Mouse (Mus musculus): Measurements from ENCODE around the gene Usp24. TPM values are rescaled to one million over a fixed set of nuclear protein-coding genes. Genes with fewer than 3 reads are reported as not detected.

The Usp24 gene
- polyA plus RNA-seq, 1 experiment from 2014 or later = 7.2 TPM

- DNase-seq (ENCODE audit: low spot score) (peak; percentile 45), ATAC-seq (peak; percentile 83)
- Histone ChIP-seq H3K36me3 (ENCODE audit: control insufficient read depth, insufficient read depth, low read length) (no peaks in the 10 kb centered on the region), H3K4me1 (ENCODE audit: control insufficient read depth, insufficient read depth, low read length) (peaks cover 14% of the 10 kb centered on the region), H3K27ac (ENCODE audit: low read depth, low read length) (peak overlapping the region; percentile 90), H3K4me3 (ENCODE audit: low read depth, low read length) (peak overlapping the region; percentile 77), H3K9ac (ENCODE audit: low read length) (peak overlapping the region; percentile 86), H3K27me3 (replicated peaks; ENCODE audit: control insufficient read depth, insufficient read depth, low read length) (no peaks in the 10 kb centered on the region), H3K4me2 (ENCODE audit: low read length) (peak overlapping the region; percentile 87), H3K9me3 (replicated peaks; ENCODE audit: control insufficient read depth, low read length) (no peaks in the 10 kb centered on the region)
- WGBS = under 1% methylated on average over 69 of the region's 81 CpGs
Measured at GRCm38 (mm10) chr4:106316351-106317178, 552 bp downstream of the Usp24 start.

DNA sequence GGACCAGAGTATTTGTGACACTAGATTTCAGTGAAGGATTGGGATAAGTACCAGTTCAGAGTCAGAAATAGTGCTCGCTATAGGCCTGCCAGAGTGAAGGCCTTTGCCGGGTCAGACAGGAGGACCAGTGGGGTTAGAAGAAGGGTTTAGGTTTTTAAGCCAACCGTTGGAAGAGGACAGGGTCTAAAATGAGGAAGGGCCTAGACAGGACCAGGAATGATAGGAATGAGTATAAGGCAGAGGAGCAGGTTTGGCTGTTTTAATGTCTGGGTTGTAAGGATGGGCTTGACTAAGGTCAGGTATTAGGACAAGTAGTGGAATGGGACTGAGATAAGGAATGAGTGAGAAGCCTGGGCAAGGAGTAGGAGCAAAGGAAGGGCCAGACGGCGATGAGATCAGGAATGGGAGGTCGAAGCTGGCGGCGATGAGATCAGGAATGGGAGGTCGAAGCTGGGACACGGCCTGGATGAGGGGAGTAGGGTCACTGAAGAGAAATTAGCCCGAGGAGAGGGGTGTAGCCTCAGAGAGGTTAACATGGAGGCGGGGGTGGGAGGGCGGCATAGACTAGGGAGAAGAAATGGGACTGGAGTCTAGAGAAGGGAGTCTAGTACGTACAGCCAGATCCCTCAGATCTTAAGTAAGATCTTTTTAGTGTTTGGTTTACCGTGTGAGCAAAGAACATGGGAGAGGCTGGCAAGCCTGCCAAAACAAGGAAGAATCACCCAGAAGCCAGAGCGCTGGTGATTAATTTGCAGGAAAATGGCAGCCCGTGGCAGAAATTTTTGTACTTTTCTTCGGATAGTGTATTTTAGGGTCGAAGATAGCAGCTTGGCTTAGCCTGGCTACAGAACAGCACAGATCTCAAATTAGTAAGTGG lies 1.4 kb downstream of the Usp24 start:
- Histone ChIP-seq H3K9ac (ENCODE audit: low read length) (peak overlapping the region; percentile 86), H3K4me2 (ENCODE audit: low read length) (peak overlapping the region; percentile 87), H3K36me3 (ENCODE audit: control insufficient read depth, insufficient read depth, low read length) (no peaks in the 10 kb centered on the region), H3K9me3 (replicated peaks; ENCODE audit: control insufficient read depth, low read length) (no peaks in the 10 kb centered on the region), H3K27me3 (replicated peaks; ENCODE audit: control insufficient read depth, insufficient read depth, low read length) (no peaks in the 10 kb centered on the region), H3K27ac (ENCODE audit: low read depth, low read length) (0 out of 2 replicates have a peak overlapping the region, but pooled peaks have one; percentile 30), H3K4me3 (ENCODE audit: low read depth, low read length) (peak overlapping the region; percentile 77), H3K4me1 (ENCODE audit: control insufficient read depth, insufficient read depth, low read length) (peaks cover 14% of the 10 kb centered on the region)
- peak; percentile 34 for DNase-seq (ENCODE audit: low spot score)
- no peak for ATAC-seq
- WGBS = 16% methylated on average over 19 of the region's 19 CpGs

DNA sequence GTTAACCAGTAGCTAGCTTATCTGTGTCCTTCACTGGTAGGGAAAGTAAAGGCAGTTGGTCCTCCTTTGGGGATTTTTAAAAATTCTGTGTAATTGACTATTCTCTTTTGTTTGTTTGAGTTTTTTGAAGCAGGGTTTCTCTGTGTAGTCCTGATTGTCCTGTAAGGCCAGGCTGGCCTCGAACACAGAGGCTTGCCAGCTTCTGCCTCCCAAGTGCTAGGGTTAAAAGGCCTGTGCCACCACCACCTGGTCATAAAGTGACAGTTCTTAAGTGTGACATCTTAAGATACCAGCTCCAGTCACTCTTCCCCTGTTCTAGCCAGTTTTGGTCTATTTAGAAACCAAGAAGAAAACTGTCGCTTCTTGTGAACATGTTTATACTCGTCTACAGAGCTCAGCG lies 2.2 kb downstream of the Usp24 start:
- 80% methylated on average over 4 of the region's 4 CpGs for WGBS

DNA sequence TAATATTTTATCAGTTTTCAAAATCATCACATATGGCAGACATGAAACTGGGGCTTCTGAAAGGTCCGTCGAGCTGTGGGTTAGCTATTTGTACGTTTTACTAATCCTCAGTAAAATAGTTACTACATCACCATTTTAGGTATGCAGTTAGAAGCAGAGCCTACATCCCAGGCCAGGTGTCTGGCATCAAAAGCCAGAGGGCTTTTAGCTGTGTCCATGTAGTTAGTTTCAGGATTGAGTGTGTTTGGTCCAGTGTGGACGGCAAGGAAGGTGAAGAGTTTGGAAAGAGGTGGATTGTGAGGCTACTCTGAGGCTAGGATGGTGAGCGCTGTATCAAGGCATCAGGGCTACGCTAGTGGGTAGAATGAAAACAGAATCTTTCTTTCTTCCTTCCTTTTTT lies 3.0 kb downstream of the Usp24 start:
- DNase-seq (ENCODE audit: low spot score) = no peak
- WGBS = 91% methylated on average over 6 of the region's 6 CpGs
- no peaks in the 10 kb centered on the region for H3K36me3 ChIP-seq (ENCODE audit: control insufficient read depth, insufficient read depth, low read length)
- no peaks in the 10 kb centered on the region for H3K27me3 ChIP-seq (replicated peaks; ENCODE audit: control insufficient read depth, insufficient read depth, low read length)
- H3K4me2 ChIP-seq (ENCODE audit: low read length) = no peak overlapping the region
- no peaks in the 10 kb centered on the region for H3K9me3 ChIP-seq (replicated peaks; ENCODE audit: control insufficient read depth, low read length)
- H3K27ac ChIP-seq (ENCODE audit: low read depth, low read length) = no peak overlapping the region
- H3K9ac ChIP-seq (ENCODE audit: low read length) = no peak overlapping the region
- H3K4me3 ChIP-seq (ENCODE audit: low read depth, low read length) = no peak overlapping the region
- no peak for ATAC-seq
- H3K4me1 ChIP-seq (ENCODE audit: control insufficient read depth, insufficient read depth, low read length) = peaks cover 14% of the 10 kb centered on the region

More for the DNA sequence above, 2.2 kb downstream of the Usp24 start:
- Histone ChIP-seq H3K27ac (ENCODE audit: low read depth, low read length) (no peak overlapping the region), H3K4me2 (ENCODE audit: low read length) (peak overlapping the region; percentile 87), H3K36me3 (ENCODE audit: control insufficient read depth, insufficient read depth, low read length) (no peaks in the 10 kb centered on the region), H3K9ac (ENCODE audit: low read length) (peak overlapping the region; percentile 86; the same call in 1 of the 2 replicates), H3K4me1 (ENCODE audit: control insufficient read depth, insufficient read depth, low read length) (peaks cover 14% of the 10 kb centered on the region), H3K9me3 (replicated peaks; ENCODE audit: control insufficient read depth, low read length) (no peaks in the 10 kb centered on the region), H3K4me3 (ENCODE audit: low read depth, low read length) (peak overlapping the region; percentile 77; the same call in 1 of the 2 replicates), H3K27me3 (replicated peaks; ENCODE audit: control insufficient read depth, insufficient read depth, low read length) (no peaks in the 10 kb centered on the region)
- ATAC-seq = no peak
- no peak for DNase-seq (ENCODE audit: low spot score)

DNA sequence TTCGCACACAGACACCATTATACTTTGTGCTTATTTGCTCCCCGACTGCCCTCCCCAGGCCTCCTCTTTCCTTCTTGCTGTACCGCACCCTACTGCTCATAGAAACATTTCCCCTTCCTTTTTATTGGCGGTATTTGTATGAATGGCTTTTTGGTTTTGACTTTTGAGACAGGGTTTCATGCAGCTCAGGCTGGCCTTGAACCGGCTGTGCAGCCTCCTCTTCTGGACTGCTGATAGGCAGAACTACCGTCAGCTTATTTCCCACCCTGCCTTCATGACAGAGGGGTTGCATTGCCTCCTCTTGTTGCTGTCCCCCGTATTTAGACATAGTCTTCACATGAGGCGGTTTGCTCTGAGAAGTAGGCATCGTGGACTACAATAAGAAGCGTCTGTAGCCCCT lies 6.8 kb downstream of the Usp24 start:
- Histone ChIP-seq H3K27me3 (replicated peaks; ENCODE audit: control insufficient read depth, insufficient read depth, low read length) (no peaks in the 10 kb centered on the region), H3K9me3 (replicated peaks; ENCODE audit: control insufficient read depth, low read length) (no peaks in the 10 kb centered on the region), H3K4me1 (ENCODE audit: control insufficient read depth, insufficient read depth, low read length) (peaks cover 6% of the 10 kb centered on the region), H3K4me3 (ENCODE audit: low read depth, low read length) (no peak overlapping the region), H3K36me3 (ENCODE audit: control insufficient read depth, insufficient read depth, low read length) (no peaks in the 10 kb centered on the region), H3K27ac (ENCODE audit: low read depth, low read length) (no peak overlapping the region), H3K4me2 (ENCODE audit: low read length) (no peak overlapping the region), H3K9ac (ENCODE audit: low read length) (no peak overlapping the region)
- ATAC-seq (no peak), DNase-seq (ENCODE audit: low spot score) (no peak)
- 89% methylated on average over 10 of the region's 10 CpGs for WGBS

GRCm38 (mm10) chr4:106323318-106323717 lies 7.3 kb downstream of the Usp24 start:
- no peaks in the 10 kb centered on the region for H3K9me3 ChIP-seq (replicated peaks; ENCODE audit: control insufficient read depth, low read length)
- H3K4me2 ChIP-seq (ENCODE audit: low read length) = no peak overlapping the region
- ATAC-seq (no peak), DNase-seq (ENCODE audit: low spot score) (no peak)
- WGBS = 81% methylated on average over 2 of the region's 2 CpGs
- H3K9ac ChIP-seq (ENCODE audit: low read length) = no peak overlapping the region
- no peak overlapping the region for H3K4me3 ChIP-seq (ENCODE audit: low read depth, low read length)
- no peaks in the 10 kb centered on the region for H3K27me3 ChIP-seq (replicated peaks; ENCODE audit: control insufficient read depth, insufficient read depth, low read length)
- no peak overlapping the region for H3K27ac ChIP-seq (ENCODE audit: low read depth, low read length)
- H3K36me3 ChIP-seq (ENCODE audit: control insufficient read depth, insufficient read depth, low read length) = no peaks in the 10 kb centered on the region
- peaks cover 1% of the 10 kb centered on the region for H3K4me1 ChIP-seq (ENCODE audit: control insufficient read depth, insufficient read depth, low read length)

DNA sequence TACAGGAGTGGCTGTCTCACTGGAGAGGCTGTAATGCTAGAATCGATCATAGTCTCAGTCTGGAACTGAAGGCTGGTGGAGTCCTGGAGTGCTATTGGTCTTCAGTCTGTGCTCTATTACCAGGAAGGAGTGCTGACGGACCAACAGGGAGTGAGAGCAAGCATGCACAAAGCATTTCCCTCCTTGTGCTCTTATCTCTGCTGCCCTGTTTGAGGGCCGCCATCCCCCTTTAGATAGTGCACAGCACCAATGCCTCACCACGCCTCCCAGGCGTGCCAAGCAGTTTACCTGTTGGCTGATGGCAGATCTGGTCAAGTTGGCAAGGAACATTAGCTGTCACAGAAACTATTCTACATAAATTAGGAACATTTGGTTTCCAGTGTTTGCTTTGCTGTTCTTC lies 11.4 kb downstream of the Usp24 start:
- Histone ChIP-seq H3K4me1 (ENCODE audit: control insufficient read depth, insufficient read depth, low read length) (no peaks in the 10 kb centered on the region), H3K27ac (ENCODE audit: low read depth, low read length) (no peak overlapping the region), H3K4me3 (ENCODE audit: low read depth, low read length) (no peak overlapping the region), H3K4me2 (ENCODE audit: low read length) (no peak overlapping the region), H3K9me3 (replicated peaks; ENCODE audit: control insufficient read depth, low read length) (no peaks in the 10 kb centered on the region), H3K27me3 (replicated peaks; ENCODE audit: control insufficient read depth, insufficient read depth, low read length) (no peaks in the 10 kb centered on the region), H3K36me3 (ENCODE audit: control insufficient read depth, insufficient read depth, low read length) (no peaks in the 10 kb centered on the region), H3K9ac (ENCODE audit: low read length) (no peak overlapping the region)
- ATAC-seq = no peak
- no peak for DNase-seq (ENCODE audit: low spot score)
- 94% methylated on average over 5 of the region's 5 CpGs for WGBS

GRCm38 (mm10) chr4:106328704-106329103 lies 12.7 kb downstream of the Usp24 start:
- DNase-seq (ENCODE audit: low spot score) (no peak), ATAC-seq (no peak)
- no peak overlapping the region for H3K9ac ChIP-seq (ENCODE audit: low read length)
- no peaks in the 10 kb centered on the region for H3K36me3 ChIP-seq (ENCODE audit: control insufficient read depth, insufficient read depth, low read length)
- 91% methylated on average over 4 of the region's 4 CpGs for WGBS
- no peaks in the 10 kb centered on the region for H3K9me3 ChIP-seq (replicated peaks; ENCODE audit: control insufficient read depth, low read length)
- no peaks in the 10 kb centered on the region for H3K4me1 ChIP-seq (ENCODE audit: control insufficient read depth, insufficient read depth, low read length)
- no peak overlapping the region for H3K27ac ChIP-seq (ENCODE audit: low read depth, low read length)
- H3K4me3 ChIP-seq (ENCODE audit: low read depth, low read length) = no peak overlapping the region
- no peak overlapping the region for H3K4me2 ChIP-seq (ENCODE audit: low read length)
- no peaks in the 10 kb centered on the region for H3K27me3 ChIP-seq (replicated peaks; ENCODE audit: control insufficient read depth, insufficient read depth, low read length)

All from forebrain, embryonic 14.5 days (tissue).